17 mouse cellular contexts compared by ENCODE assay signal in genomic region chr7:37447523-37447922, GRCm38 (mm10).
"Had no signal": no experiment of that assay in that cellular context is flagged by ENCODE, and none has a peak within 500 bp of the region (broad histone marks: within the 10 kb centered on the region; RNA-seq: fewer than 3 reads in every experiment).

No protein-coding gene starts in this region.

- H3K9me3 ChIP-seq: neural tube, embryonic 13.5 days; neural tube, embryonic 15.5 days had no signal

- H3K27me3 ChIP-seq: liver, embryonic 12.5 days; neural tube, embryonic 13.5 days; neural tube, embryonic 15.5 days had no signal

- H3K4me2 ChIP-seq: liver, embryonic 12.5 days; lung, embryonic 14.5 days; neural tube, embryonic 13.5 days; neural tube, embryonic 15.5 days had no signal

- H3K4me1 ChIP-seq: liver, embryonic 12.5 days; neural tube, embryonic 13.5 days; neural tube, embryonic 15.5 days had no signal

- H3K4me3 ChIP-seq: liver, embryonic 12.5 days; myocyte; neural tube, embryonic 13.5 days; neural tube, embryonic 15.5 days had no signal

- ATAC-seq: liver, embryonic 12.5 days had no signal

- H3K9ac ChIP-seq: liver, embryonic 12.5 days; liver, embryonic 14.5 days; lung, embryonic 14.5 days; neural tube, embryonic 13.5 days; neural tube, embryonic 15.5 days had no signal

- H3K27ac ChIP-seq: liver, embryonic 12.5 days; liver, embryonic 14.5 days; neural tube, embryonic 13.5 days; neural tube, embryonic 15.5 days had no signal

- DNase-seq: lung, adult 18-20 months; lung, embryonic 14.5 days; lung, postnatal 10 days; lung, postnatal 4 days; retina, postnatal 1 day; right cerebral cortex, adult 18-20 months; right cerebral cortex, postnatal 25 days; right cerebral cortex, postnatal 4 days; spleen, adult 18-20 months; thymus, adult 18-20 months; thymus, postnatal 14 days; thymus, postnatal 36 days had no signal

- H3K36me3 ChIP-seq: liver, embryonic 12.5 days; neural tube, embryonic 15.5 days had no signal
